Mouse (Mus musculus): Measurements from ENCODE around the gene Cdc20b.

DNA sequence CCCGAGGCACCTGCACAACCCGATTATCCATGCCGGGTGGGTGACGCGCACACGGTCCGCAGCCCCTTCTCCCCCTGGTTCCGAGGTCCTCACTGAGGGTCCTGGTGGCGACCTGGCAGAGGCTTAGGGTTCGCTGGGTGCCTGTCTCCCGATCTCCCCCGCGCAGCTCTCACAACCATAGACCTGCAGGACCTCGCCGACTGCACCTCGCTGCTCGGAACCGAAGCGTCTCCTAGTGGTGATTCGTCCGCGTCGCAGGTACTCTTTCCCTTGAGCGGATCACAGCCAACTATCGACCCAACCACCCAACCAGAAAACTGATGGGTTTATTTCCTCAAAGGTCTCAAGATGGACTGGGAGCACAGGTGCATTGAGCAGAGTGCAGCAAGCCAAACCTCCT lies 40.7 kb upstream of the Cdc20b start:
- TF ChIP-seq CTCF (IDR thresholded peaks at IDR 0.05; ENCODE audit: extremely low read depth, insufficient read length, insufficient replicate concordance, low read depth, low read length), result peak; percentile 77
- TF ChIP-seq POLR2A (IDR thresholded peaks at IDR 0.05; ENCODE audit: low read depth, low read length), result no peak
